Mouse (Mus musculus): ENCODE data around the gene Adk.

DNA sequence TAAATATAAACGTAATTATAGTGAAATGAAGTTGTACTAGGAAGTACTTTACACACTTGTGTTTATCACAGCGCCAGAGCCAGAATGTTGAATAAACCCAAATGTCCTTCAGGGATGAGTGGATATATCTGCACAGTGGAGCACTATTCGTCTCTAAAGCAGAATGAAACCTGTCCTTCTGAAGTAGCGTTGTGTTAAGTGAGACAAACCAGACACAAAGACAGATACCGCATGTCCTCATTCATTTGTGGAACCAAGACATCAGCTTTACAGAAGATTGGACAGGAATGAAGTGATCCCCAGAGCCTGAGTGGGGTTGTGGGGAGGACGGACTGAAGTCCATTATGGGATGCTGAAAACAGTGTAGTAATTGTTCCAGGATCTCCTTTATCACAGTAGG lies 126.0 kb downstream of the Adk start:
- TF ChIP-seq CTCF (IDR thresholded peaks at IDR 0.05; ENCODE audit: low read depth) (no peak), EP300 (IDR thresholded peaks at IDR 0.05; ENCODE audit: low read depth) (no peak)

Measured in liver, embryonic 14.5 days (tissue).